Mouse (Mus musculus): ENCODE results near the gene Rom1.
A peak's percentile ranks its signal among the peaks of the same experiment; 100 is the strongest.

- no peak for TF ChIP-seq MAX (IDR thresholded peaks at IDR 0.05; ENCODE audit: low read depth)
- TF ChIP-seq USF1 (IDR thresholded peaks at IDR 0.05; ENCODE audit: low read depth): no peak
- TF ChIP-seq POLR2A (IDR thresholded peaks at IDR 0.05; ENCODE audit: insufficient read length, low read depth): peak; percentile 77
- no peak for TF ChIP-seq MYOD1 (IDR thresholded peaks at IDR 0.05; ENCODE audit: control insufficient read depth in 1 of 3, insufficient read length in 2 of 3, low read depth in 2 of 3)
- no peak for TF ChIP-seq CEBPB (IDR thresholded peaks at IDR 0.05; ENCODE audit: insufficient read depth, poor library complexity, severe bottlenecking)
- no peak for TF ChIP-seq MYOG (IDR thresholded peaks at IDR 0.05; ENCODE audit: control insufficient read depth in 1 of 3, insufficient read depth in 1 of 3, insufficient read length in 2 of 3, low read depth in 2 of 3)
Observed at GRCm38 (mm10) chr19:8888511-8889385, 40.4 kb downstream of the Rom1 start, which contains the start of the genes 1810009A15Rik and Gm49416.

Measured in myocyte (in vitro differentiated cells).